Mouse (Mus musculus): ENCODE measurements at regions not wholly inside any gene's neighbourhood (a gene's known extent, or its start where the extent isn't known, plus 50 kb on each side); places are given as distances from the start of the nearest gene placed in this dataset.

- Histone ChIP-seq H3K4me3 (no peak overlapping the region), H3K4me1 (no peaks in the 10 kb centered on the region), H3K9me3 (0 out of 2 replicates have a peak, but pooled peaks cover 7% of the 10 kb centered on the region), H3K27ac (replicated peaks) (no peak overlapping the region), H3K36me3 (no peaks in the 10 kb centered on the region), H3K9ac (replicated peaks) (no peak overlapping the region), H3K4me2 (replicated peaks) (no peak overlapping the region), H3K27me3 (no peaks in the 10 kb centered on the region)
- no peak for ATAC-seq (ENCODE audit: low FRiP score, low read depth)
- 93% methylated on average over 4 of the region's 4 CpGs for WGBS
Measured at GRCm38 (mm10) chr5:64683419-64683818, 119.8 kb upstream of the Klf3 start.

- 0 out of 2 replicates have a peak, but pooled peaks cover 4% of the 10 kb centered on the region for H3K4me1 ChIP-seq
- WGBS: 90% methylated on average over 5 of the region's 5 CpGs
- H3K27ac ChIP-seq (replicated peaks): no peak overlapping the region
- no peaks in the 10 kb centered on the region for H3K27me3 ChIP-seq
- H3K36me3 ChIP-seq: no peaks in the 10 kb centered on the region
- no peak overlapping the region for H3K4me2 ChIP-seq (replicated peaks)
- no peak overlapping the region for H3K4me3 ChIP-seq
- H3K9me3 ChIP-seq: 0 out of 2 replicates have a peak, but pooled peaks cover 7% of the 10 kb centered on the region
- no peak for ATAC-seq (ENCODE audit: low FRiP score, low read depth)
- H3K9ac ChIP-seq (replicated peaks): no peak overlapping the region
Measured at GRCm38 (mm10) chr5:64684275-64684674, 118.9 kb upstream of the Klf3 start.

- 88% methylated on average over 7 of the region's 7 CpGs for WGBS
Measured at GRCm38 (mm10) chr5:64690148-64690547, 113.0 kb upstream of the Klf3 start.

GRCm38 (mm10) chr5:64691406-64692100 lies 111.6 kb upstream of the Klf3 start:
- Histone ChIP-seq H3K4me3 (no peak overlapping the region), H3K9ac (replicated peaks) (no peak overlapping the region), H3K36me3 (no peaks in the 10 kb centered on the region), H3K4me1 (0 out of 2 replicates have a peak, but pooled peaks cover 4% of the 10 kb centered on the region), H3K27ac (replicated peaks) (no peak overlapping the region), H3K4me2 (replicated peaks) (no peak overlapping the region), H3K9me3 (0 out of 2 replicates have a peak, but pooled peaks cover 5% of the 10 kb centered on the region), H3K27me3 (no peaks in the 10 kb centered on the region)
- no peak for ATAC-seq (ENCODE audit: low FRiP score, low read depth)
- WGBS: 93% methylated on average over 8 of the region's 8 CpGs

More at GRCm38 (mm10) chr5:64690148-64690547, 113.0 kb upstream of the Klf3 start:
- 0 out of 2 replicates have a peak, but pooled peaks cover 4% of the 10 kb centered on the region for H3K4me1 ChIP-seq
- H3K27ac ChIP-seq (replicated peaks): no peak overlapping the region
- H3K9ac ChIP-seq (replicated peaks): no peak overlapping the region
- ATAC-seq (ENCODE audit: low FRiP score, low read depth): no peak
- no peak overlapping the region for H3K4me2 ChIP-seq (replicated peaks)
- H3K4me3 ChIP-seq: no peak overlapping the region
- H3K9me3 ChIP-seq: 0 out of 2 replicates have a peak, but pooled peaks cover 7% of the 10 kb centered on the region
- no peaks in the 10 kb centered on the region for H3K36me3 ChIP-seq
- no peaks in the 10 kb centered on the region for H3K27me3 ChIP-seq

- Histone ChIP-seq H3K4me1 (0 out of 2 replicates have a peak, but pooled peaks cover 4% of the 10 kb centered on the region), H3K9ac (replicated peaks) (no peak overlapping the region), H3K9me3 (no peaks in the 10 kb centered on the region), H3K4me2 (replicated peaks) (no peak overlapping the region), H3K36me3 (no peaks in the 10 kb centered on the region), H3K4me3 (no peak overlapping the region), H3K27me3 (no peaks in the 10 kb centered on the region), H3K27ac (replicated peaks) (no peak overlapping the region)
- 95% methylated on average over 11 of the region's 11 CpGs for WGBS
- ATAC-seq (ENCODE audit: low FRiP score, low read depth): no peak
Measured at GRCm38 (mm10) chr5:64692335-64692734, 110.9 kb upstream of the Klf3 start.

- 0 out of 2 replicates have a peak, but pooled peaks cover 3% of the 10 kb centered on the region for H3K4me1 ChIP-seq
- no peak overlapping the region for H3K27ac ChIP-seq (replicated peaks)
- no peak overlapping the region for H3K4me2 ChIP-seq (replicated peaks)
- no peak for ATAC-seq (ENCODE audit: low FRiP score, low read depth)
- H3K36me3 ChIP-seq: no peaks in the 10 kb centered on the region
- no peak overlapping the region for H3K9ac ChIP-seq (replicated peaks)
- no peaks in the 10 kb centered on the region for H3K9me3 ChIP-seq
- 89% methylated on average over 8 of the region's 8 CpGs for WGBS
- no peak overlapping the region for H3K4me3 ChIP-seq
- no peaks in the 10 kb centered on the region for H3K27me3 ChIP-seq
Measured at GRCm38 (mm10) chr5:64693616-64694015, 109.6 kb upstream of the Klf3 start.

GRCm38 (mm10) chr5:64694606-64695005 lies 108.6 kb upstream of the Klf3 start:
- H3K9ac ChIP-seq (replicated peaks): no peak overlapping the region
- no peaks in the 10 kb centered on the region for H3K36me3 ChIP-seq
- 61% methylated on average over 8 of the region's 8 CpGs for WGBS
- H3K4me2 ChIP-seq (replicated peaks): no peak overlapping the region
- H3K27ac ChIP-seq (replicated peaks): no peak overlapping the region
- H3K4me3 ChIP-seq: no peak overlapping the region
- H3K9me3 ChIP-seq: no peaks in the 10 kb centered on the region
- no peak for ATAC-seq (ENCODE audit: low FRiP score, low read depth)
- H3K4me1 ChIP-seq: no peaks in the 10 kb centered on the region
- no peaks in the 10 kb centered on the region for H3K27me3 ChIP-seq

GRCm38 (mm10) chr5:64696099-64696498 lies 107.1 kb upstream of the Klf3 start:
- no peak overlapping the region for H3K4me2 ChIP-seq (replicated peaks)
- H3K36me3 ChIP-seq: no peaks in the 10 kb centered on the region
- H3K9me3 ChIP-seq: no peaks in the 10 kb centered on the region
- H3K27me3 ChIP-seq: no peaks in the 10 kb centered on the region
- no peak for ATAC-seq (ENCODE audit: low FRiP score, low read depth)
- no peak overlapping the region for H3K4me3 ChIP-seq
- H3K4me1 ChIP-seq: no peaks in the 10 kb centered on the region
- WGBS: 86% methylated on average over 14 of the region's 14 CpGs
- no peak overlapping the region for H3K9ac ChIP-seq (replicated peaks)
- H3K27ac ChIP-seq (replicated peaks): no peak overlapping the region

- 93% methylated on average over 5 of the region's 5 CpGs for WGBS
- H3K4me2 ChIP-seq (replicated peaks): no peak overlapping the region
- ATAC-seq (ENCODE audit: low FRiP score, low read depth): no peak
Measured at GRCm38 (mm10) chr5:64697466-64697865, 105.7 kb upstream of the Klf3 start.

GRCm38 (mm10) chr5:64698458-64699116 lies 104.6 kb upstream of the Klf3 start:
- Histone ChIP-seq H3K27ac (replicated peaks) (no peak overlapping the region), H3K27me3 (no peaks in the 10 kb centered on the region), H3K4me2 (replicated peaks) (no peak overlapping the region), H3K9me3 (no peaks in the 10 kb centered on the region), H3K36me3 (no peaks in the 10 kb centered on the region), H3K4me1 (peaks cover 9% of the 10 kb centered on the region), H3K4me3 (no peak overlapping the region), H3K9ac (replicated peaks) (no peak overlapping the region)
- ATAC-seq (ENCODE audit: low FRiP score, low read depth): no peak
- WGBS: 90% methylated on average over 6 of the region's 6 CpGs

More at GRCm38 (mm10) chr5:64697466-64697865, 105.7 kb upstream of the Klf3 start:
- H3K27me3 ChIP-seq: no peaks in the 10 kb centered on the region
- H3K4me3 ChIP-seq: no peak overlapping the region
- H3K27ac ChIP-seq (replicated peaks): no peak overlapping the region
- no peaks in the 10 kb centered on the region for H3K36me3 ChIP-seq
- no peaks in the 10 kb centered on the region for H3K9me3 ChIP-seq
- no peak overlapping the region for H3K9ac ChIP-seq (replicated peaks)
- peaks cover 9% of the 10 kb centered on the region for H3K4me1 ChIP-seq

GRCm38 (mm10) chr5:64700030-64700429 lies 103.2 kb upstream of the Klf3 start:
- no peaks in the 10 kb centered on the region for H3K9me3 ChIP-seq
- ATAC-seq (ENCODE audit: low FRiP score, low read depth): no peak
- H3K27ac ChIP-seq (replicated peaks): no peak overlapping the region
- no peak overlapping the region for H3K9ac ChIP-seq (replicated peaks)
- no peak overlapping the region for H3K4me2 ChIP-seq (replicated peaks)
- peaks cover 9% of the 10 kb centered on the region for H3K4me1 ChIP-seq
- no peak overlapping the region for H3K4me3 ChIP-seq
- no peaks in the 10 kb centered on the region for H3K27me3 ChIP-seq
- 89% methylated on average over 6 of the region's 6 CpGs for WGBS
- H3K36me3 ChIP-seq: no peaks in the 10 kb centered on the region

- Histone ChIP-seq H3K4me3 (no peak overlapping the region), H3K36me3 (no peaks in the 10 kb centered on the region), H3K4me1 (peaks cover 9% of the 10 kb centered on the region), H3K27me3 (no peaks in the 10 kb centered on the region), H3K4me2 (replicated peaks) (peak overlapping the region; percentile 21), H3K9me3 (no peaks in the 10 kb centered on the region), H3K27ac (replicated peaks) (peak overlapping the region; percentile 74), H3K9ac (replicated peaks) (no peak overlapping the region)
- 60% methylated on average over 14 of the region's 14 CpGs for whole genome bisulfite sequencing
- no peak for ATAC-seq (ENCODE audit: low FRiP score, low read depth)
Measured at GRCm38 (mm10) chr5:64701219-64701779, 101.9 kb upstream of the Klf3 start.

All from midbrain, embryonic 12.5 days (tissue).